Mouse (Mus musculus): ENCODE measurements around the gene Gm10097. TPM values are rescaled to one million over a fixed set of nuclear protein-coding genes. Genes with fewer than 3 reads are reported as not detected.

The Gm10097 gene
- total and polyA plus RNA-seq, 3 experiments, result not detected

- no peak overlapping the region for H3K4me2 ChIP-seq (ENCODE audit: insufficient read depth, low read depth, poor library complexity, severe bottlenecking)
- dilution Hi-C loops (cut with MboI; ENCODE audit: extremely low pct_ligation_motif_present, extremely low pct_unique_long_range_greater_than_20kb, low sequenced_read_pairs), result no loop called here
- no peaks in the 10 kb centered on the region for H3K9me3 ChIP-seq (replicated peaks; ENCODE audit: low read length)
- no peaks in the 10 kb centered on the region for H3K79me2 ChIP-seq (replicated peaks; ENCODE audit: control insufficient read depth, extremely low read depth, insufficient read depth, poor library complexity, severe bottlenecking)
- H3K4me1 ChIP-seq (ENCODE audit: control insufficient read depth in 1 of 2, insufficient read depth in 2 of 2), result no peaks in the 10 kb centered on the region
- H3K27me3 ChIP-seq (replicated peaks), result no peaks in the 10 kb centered on the region
- H3K4me3 ChIP-seq (replicated peaks in 1 of 3; ENCODE audit: low read depth in 2 of 3, low read length in 2 of 3, poor library complexity in 1 of 3), result no peak overlapping the region
- no peak overlapping the region for H3K27ac ChIP-seq (ENCODE audit: insufficient read depth, low read depth)
- peaks cover 0 to 21% of the 10 kb centered on the region in 2 experiments for H3K36me3 ChIP-seq (replicated peaks in 1 of 2; ENCODE audit: control insufficient read depth in 1 of 2, insufficient read depth in 1 of 2, low read length in 1 of 2)
- no peak for TF ChIP-seq UBTF (IDR thresholded peaks at IDR 0.05; ENCODE audit: low read depth, low read length)
- no peak for TF ChIP-seq JUN (IDR thresholded peaks at IDR 0.05; ENCODE audit: insufficient read depth, low read depth, low read length)
- no peak for TF ChIP-seq USF1 (IDR thresholded peaks at IDR 0.05; ENCODE audit: low read depth, low read length)
- no peak for TF ChIP-seq TCF12 (IDR thresholded peaks at IDR 0.05; ENCODE audit: low read depth, low read length)
- no peak for TF ChIP-seq IRF4 (IDR thresholded peaks at IDR 0.05; ENCODE audit: low read depth, low read length)
- no peak for TF ChIP-seq MAX (IDR thresholded peaks at IDR 0.05; ENCODE audit: low read length)
- TF ChIP-seq ETS1 (conservative IDR thresholded peaks at IDR 0.05; ENCODE audit: low read depth, low read length), result no peak
- no peak for TF ChIP-seq BHLHE40 (IDR thresholded peaks at IDR 0.05; ENCODE audit: low read depth, low read length)
- TF ChIP-seq PAX5 (IDR thresholded peaks at IDR 0.05; ENCODE audit: low read length), result no peak
- TF ChIP-seq MAZ (IDR thresholded peaks at IDR 0.05; ENCODE audit: low read depth, low read length), result no peak
- no peak for TF ChIP-seq CTCF (conservative IDR thresholded peaks at IDR 0.05 in 1 of 2, IDR thresholded peaks at IDR 0.05 in 1 of 2; ENCODE audit: low read depth in 2 of 2, low read length in 2 of 2)
- TF ChIP-seq CHD1 (IDR thresholded peaks at IDR 0.05; ENCODE audit: low read depth, low read length), result no peak
- TF ChIP-seq MYC (IDR thresholded peaks at IDR 0.05; ENCODE audit: low read depth, low read length), result no peak
- in situ Hi-C loops (cut with MboI; ENCODE audit: low pct_ligation_motif_present, low pct_unique_long_range_greater_than_20kb, low sequenced_read_pairs), result no loop called here
- DNase-seq (ENCODE audit: extremely low read depth), result no peak
- H3K9ac ChIP-seq (ENCODE audit: insufficient read depth, low read depth), result no peak overlapping the region
These were observed 11.3 kb upstream of the Gm10097 start for GRCm38 (mm10) chr10:5057661-5058060.

- Histone ChIP-seq H3K27ac (ENCODE audit: insufficient read depth, low read depth) (no peak overlapping the region), H3K79me2 (replicated peaks; ENCODE audit: control insufficient read depth, extremely low read depth, insufficient read depth, poor library complexity, severe bottlenecking) (no peaks in the 10 kb centered on the region), H3K4me2 (ENCODE audit: insufficient read depth, low read depth, poor library complexity, severe bottlenecking) (no peak overlapping the region), H3K9me3 (replicated peaks; ENCODE audit: low read length) (no peaks in the 10 kb centered on the region), H3K4me1 (ENCODE audit: control insufficient read depth in 1 of 2, insufficient read depth in 2 of 2) (no peaks in the 10 kb centered on the region), H3K4me3 (replicated peaks in 1 of 3; ENCODE audit: low read depth in 2 of 3, low read length in 2 of 3, poor library complexity in 1 of 3) (no peak overlapping the region), H3K27me3 (replicated peaks) (no peaks in the 10 kb centered on the region), H3K36me3 (replicated peaks in 1 of 2; ENCODE audit: control insufficient read depth in 1 of 2, insufficient read depth in 1 of 2, low read length in 1 of 2) (peaks cover 0 to 21% of the 10 kb centered on the region in 2 experiments), H3K9ac (ENCODE audit: insufficient read depth, low read depth) (no peak overlapping the region)
- TF ChIP-seq POLR2AphosphoS2 (IDR thresholded peaks at IDR 0.05; ENCODE audit: low read depth, low read length) (no peak), SMC3 (IDR thresholded peaks at IDR 0.05; ENCODE audit: low read depth, low read length) (no peak), BHLHE40 (IDR thresholded peaks at IDR 0.05; ENCODE audit: low read depth, low read length) (no peak), MYC (IDR thresholded peaks at IDR 0.05; ENCODE audit: low read depth, low read length) (no peak), CHD1 (IDR thresholded peaks at IDR 0.05; ENCODE audit: low read depth, low read length) (no peak), USF1 (IDR thresholded peaks at IDR 0.05; ENCODE audit: low read depth, low read length) (no peak), ZC3H11A (IDR thresholded peaks at IDR 0.05; ENCODE audit: low read depth, low read length) (no peak), JUND (conservative IDR thresholded peaks at IDR 0.05; ENCODE audit: low read depth, low read length) (no peak), NELFE (IDR thresholded peaks at IDR 0.05; ENCODE audit: low read depth, low read length) (no peak), JUN (IDR thresholded peaks at IDR 0.05; ENCODE audit: insufficient read depth, low read depth, low read length) (no peak), MEF2A (IDR thresholded peaks at IDR 0.05; ENCODE audit: borderline replicate concordance, low read depth, low read length) (no peak), IRF4 (IDR thresholded peaks at IDR 0.05; ENCODE audit: low read depth, low read length) (no peak), GABPA (IDR thresholded peaks at IDR 0.05; ENCODE audit: insufficient replicate concordance, low read depth, low read length) (no peak), ZKSCAN1 (IDR thresholded peaks at IDR 0.05; ENCODE audit: borderline replicate concordance, low read depth, low read length) (no peak), HCFC1 (IDR thresholded peaks at IDR 0.05; ENCODE audit: low read depth, low read length) (no peak), MAZ (IDR thresholded peaks at IDR 0.05; ENCODE audit: low read depth, low read length) (no peak), MAX (IDR thresholded peaks at IDR 0.05; ENCODE audit: low read length) (no peak), CHD2 (IDR thresholded peaks at IDR 0.05; ENCODE audit: low read length) (no peak), ETS1 (conservative IDR thresholded peaks at IDR 0.05; ENCODE audit: low read depth, low read length) (no peak)
- dilution Hi-C loops (cut with MboI; ENCODE audit: extremely low pct_ligation_motif_present, extremely low pct_unique_long_range_greater_than_20kb, low sequenced_read_pairs), result no loop called here
- in situ Hi-C loops (cut with MboI; ENCODE audit: low pct_ligation_motif_present, low pct_unique_long_range_greater_than_20kb, low sequenced_read_pairs), result no loop called here
- DNase-seq (ENCODE audit: extremely low read depth), result no peak
These were observed 10.1 kb upstream of the Gm10097 start for GRCm38 (mm10) chr10:5058876-5059275.

All from CH12.LX (cell line).